Mouse (Mus musculus): ENCODE data around the gene Pan3.

GRCm38 (mm10) chr5:147418394-147419121, 11.4 kb upstream of the Pan3 start:
- peak; percentile 64 for TF ChIP-seq CTCF (IDR thresholded peaks at IDR 0.05; ENCODE audit: low read depth)
- TF ChIP-seq EP300 (IDR thresholded peaks at IDR 0.05; ENCODE audit: low read depth), result no peak

Data from heart, postnatal 0 days (tissue).